Mouse (Mus musculus): ENCODE measurements around the gene Ninj2.

GRCm38 (mm10) chr6:120192211-120192870 is 99.2 kb downstream of the Ninj2 start:
- TF ChIP-seq CTCF (IDR thresholded peaks at IDR 0.05; ENCODE audit: low read depth, low read length) (no peak), POLR2A (IDR thresholded peaks at IDR 0.05; ENCODE audit: borderline replicate concordance, low read depth, low read length) (no peak)
